Mouse (Mus musculus): ENCODE data around the gene Zbtb8b.

DNA sequence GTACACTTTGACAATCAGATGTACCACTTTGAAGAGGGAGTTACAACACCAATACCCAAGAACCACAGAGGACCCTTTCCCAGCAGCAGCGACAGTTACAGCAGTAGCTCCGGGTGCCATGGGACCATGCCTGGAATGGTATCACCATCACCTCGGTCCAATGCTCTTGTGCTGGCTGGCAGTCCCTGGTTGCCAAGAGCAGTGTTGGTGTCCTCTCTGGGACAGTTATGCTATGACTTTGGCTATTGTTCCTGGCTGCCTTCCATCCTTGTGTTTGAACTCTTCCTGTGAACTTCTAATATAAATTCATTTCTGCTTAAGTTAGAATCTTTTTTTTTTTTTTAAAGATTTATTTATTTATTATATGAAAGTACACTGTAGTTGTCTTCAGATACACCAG, 57.1 kb downstream of the Zbtb8b start:
- TF ChIP-seq GATA1 (IDR thresholded peaks at IDR 0.05; ENCODE audit: borderline replicate concordance, low read length) (no peak), FLI1 (IDR thresholded peaks at IDR 0.05; ENCODE audit: low read length) (no peak)

Measured in megakaryocyte, embryonic 14.5 days (primary cell).